Mouse (Mus musculus): ENCODE results near the gene Cbx2.

DNA sequence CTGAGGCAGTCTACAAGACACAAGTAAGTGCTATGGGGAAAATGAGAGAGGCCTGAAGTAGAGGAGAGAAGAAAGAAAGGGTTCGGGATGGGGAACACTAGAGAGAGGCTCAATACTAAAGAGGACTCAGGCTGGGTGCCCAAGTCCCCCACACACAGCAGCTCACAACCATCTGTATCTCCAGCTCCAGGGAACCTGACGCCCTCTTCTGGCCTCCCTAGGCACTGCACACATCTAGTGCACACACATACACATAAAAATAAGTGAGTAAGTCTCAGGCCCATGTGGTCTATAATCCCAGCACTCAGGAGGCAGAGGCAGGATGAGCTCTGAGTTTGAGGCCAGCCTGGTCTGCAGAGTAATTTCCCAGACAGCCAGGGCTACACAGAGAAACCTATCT is 21.9 kb upstream of the Cbx2 start:
- TF ChIP-seq POLR2A (IDR thresholded peaks at IDR 0.05; ENCODE audit: control insufficient read depth, extremely low read depth, insufficient read depth, low read length, poor library complexity): no peak
- TF ChIP-seq CTCF (IDR thresholded peaks at IDR 0.05; ENCODE audit: borderline replicate concordance, control insufficient read depth, extremely low read depth, insufficient read depth, low read length, poor library complexity): no peak
